Mouse (Mus musculus) thymus, postnatal 10 days (tissue): ENCODE results near the gene Frmd4b.
"Not testable (repeated sequence)": the region's sequence is repeated elsewhere in the genome, so short reads cannot be mapped to it uniquely, and the experiment has no call there.

Experiments used
- DNase-seq, 2 experiments: peaks; one replicate each; pipeline ENCODE4 v3.0.0; 2021; ENCODE audit warnings: low spot score in 2 of 2

Gene Frmd4b

GRCm38 (mm10) chr6:97266661-97267060 is 350.7 kb downstream of the Frmd4b start:
- no peak for DNase-seq

GRCm38 (mm10) chr6:97265705-97266104 is 351.6 kb downstream of the Frmd4b start:
- no peak for DNase-seq

- DNase-seq = no peak
These were observed 352.1 kb downstream of the Frmd4b start for GRCm38 (mm10) chr6:97265240-97265639.

GRCm38 (mm10) chr6:97263750-97264149 is 353.6 kb downstream of the Frmd4b start:
- DNase-seq = not testable (repeated sequence)

- no peak for DNase-seq
These were observed 355.1 kb downstream of the Frmd4b start for GRCm38 (mm10) chr6:97262229-97262628.

GRCm38 (mm10) chr6:97259926-97260325 is 357.4 kb downstream of the Frmd4b start:
- DNase-seq = not testable (repeated sequence)

GRCm38 (mm10) chr6:97258489-97258888 is 358.9 kb downstream of the Frmd4b start:
- no peak for DNase-seq

- DNase-seq = no peak
These were observed 364.6 kb downstream of the Frmd4b start, which contains the start of gene Lmod3 for GRCm38 (mm10) chr6:97252711-97253221. TSS of gene Lmod3 (minus strand) at chr6:97252759.

- no peak for DNase-seq
These were observed 365.3 kb downstream of the Frmd4b start for GRCm38 (mm10) chr6:97252086-97252485.

- DNase-seq = peak; percentile 29 to 70
These were observed 366.4 kb downstream of the Frmd4b start for GRCm38 (mm10) chr6:97250966-97251365.

- no peak for DNase-seq
These were observed 372.1 kb downstream of the Frmd4b start for GRCm38 (mm10) chr6:97245200-97245599.

- DNase-seq = no peak
These were observed 374.8 kb downstream of the Frmd4b start for GRCm38 (mm10) chr6:97242522-97242921.

GRCm38 (mm10) chr6:97240092-97240491 is 377.2 kb downstream of the Frmd4b start:
- no peak for DNase-seq

- DNase-seq = no peak
These were observed 378.0 kb downstream of the Frmd4b start for GRCm38 (mm10) chr6:97239360-97239759.
